Mouse (Mus musculus) small intestine, adult 2 months (tissue): ENCODE measurements around the gene Rnf224. TPM values are rescaled to one million over a fixed set of nuclear protein-coding genes. Genes with fewer than 3 reads are reported as not detected.

Experiments used
- H3K27ac ChIP-seq: fragments of 200-500 bp; 2 replicates; pipeline ENCODE4 v1.5.1; 2012; ENCODE audit warnings: low read depth, low read length, control low read depth, inconsistent platforms; ENCODE audit not compliant: insufficient read depth
- H3K27me3 ChIP-seq: fragments of 200-500 bp; 2 replicates; pipeline ENCODE4 v1.6.1; 2012; ENCODE audit warnings: mild to moderate bottlenecking, moderate library complexity, low read length, inconsistent platforms; ENCODE audit not compliant: control insufficient read depth, insufficient read depth
- H3K36me3 ChIP-seq: fragments of 200-500 bp; 2 replicates; pipeline ENCODE4 v1.6.1; 2012; ENCODE audit warnings: mild to moderate bottlenecking, low read length, control low read depth, inconsistent platforms; ENCODE audit not compliant: control insufficient read depth, insufficient read depth
- H3K4me1 ChIP-seq: fragments of 200-500 bp; 2 replicates; pipeline ENCODE4 v1.6.1; 2012; ENCODE audit warnings: low read length, inconsistent platforms, mixed read lengths; ENCODE audit not compliant: control insufficient read depth, insufficient read depth, insufficient read length
- H3K4me3 ChIP-seq: fragments of 200-500 bp; 2 replicates; pipeline ENCODE4 v1.5.1; 2012; ENCODE audit warnings: low read depth, mild to moderate bottlenecking, control low read depth, inconsistent platforms, low read length, moderate library complexity
- CTCF ChIP-seq: fragments of 200-500 bp; IDR thresholded peaks from 2 replicates; pipeline ENCODE4 v1.5.1; 2012; ENCODE audit warnings: low read depth, mild to moderate bottlenecking, control low read depth, inconsistent platforms, low read length, moderate library complexity, mixed read lengths; ENCODE audit not compliant: insufficient replicate concordance, insufficient read length; ENCODE audit errors: extremely low read depth
- POLR2A ChIP-seq: fragments of 200-500 bp; IDR thresholded peaks from 2 replicates; pipeline ENCODE4 v1.6.1; 2012; ENCODE audit warnings: low read depth, mild to moderate bottlenecking, control low read depth, inconsistent platforms, low read length, moderate library complexity
- WGBS: fragments of 180-500 bp; shearing (Covaris S2); methylation state at CpG from one replicate; pipeline ENCODE4 v1.1.7; 2018; 5-methylcytosine and 5-hydroxymethylcytosine counted together
- polyA plus RNA-seq: library from polyadenylated mRNA; depleted of rRNA; stranded (reverse); fragments of >200 nt; gene quantifications from 2 replicates; pipeline ENCODE4 v1.2.3, GENCODE M21; 2012

Rnf224 gene
- polyA plus RNA-seq, 1 experiment: not detected

- under 1% methylated on average over 55 of the region's 55 CpGs for WGBS
- Histone ChIP-seq H3K27ac (peak within 1 kb of the TSS; percentile 45), H3K4me3 (peak within 1 kb of the TSS; percentile 88), H3K27me3 (no peaks in the 10 kb centered on the region), H3K4me1 (peaks cover 14% of the 10 kb centered on the region), H3K36me3 (peaks cover 51% of the 10 kb centered on the region)
- TF ChIP-seq POLR2A (peak; percentile 13; the same call in 1 of the 2 replicates), CTCF (no peak)
Measured at GRCm38 (mm10) chr2:25271827-25272511, 35.4 kb upstream of the Rnf224 start, which contains the start of the genes Ssna1 and Anapc2. Ssna1 (minus strand) TSS chr2:25272438. Anapc2 (plus strand) TSS chr2:25272478.

GRCm38 (mm10) chr2:25267746-25268309 lies 31.2 kb upstream of the Rnf224 start:
- 56% methylated on average over 4 of the region's 4 CpGs for WGBS
- peaks cover 9% of the 10 kb centered on the region for H3K4me1 ChIP-seq

GRCm38 (mm10) chr2:25267241-25267640 lies 30.7 kb upstream of the Rnf224 start:
- TF ChIP-seq CTCF: no peak
- Histone ChIP-seq H3K27me3 (no peaks in the 10 kb centered on the region), H3K27ac (peak overlapping the region; percentile 95), H3K4me3 (peak overlapping the region; percentile 66), H3K4me1 (peaks cover 6% of the 10 kb centered on the region; the same call in 1 of the 2 replicates), H3K36me3 (peaks cover 32% of the 10 kb centered on the region)

More at GRCm38 (mm10) chr2:25267746-25268309, 31.2 kb upstream of the Rnf224 start:
- H3K27ac ChIP-seq: 0 out of 2 replicates have a peak overlapping the region, but pooled peaks have one; percentile 95
- H3K36me3 ChIP-seq: peaks cover 32% of the 10 kb centered on the region
- 0 out of 2 replicates have a peak overlapping the region, but pooled peaks have one; percentile 4 for H3K4me3 ChIP-seq
- H3K27me3 ChIP-seq: no peaks in the 10 kb centered on the region
- TF ChIP-seq POLR2A: no peak

GRCm38 (mm10) chr2:25266720-25267119 lies 30.1 kb upstream of the Rnf224 start:
- Histone ChIP-seq H3K27me3 (no peaks in the 10 kb centered on the region), H3K4me1 (peaks cover 6% of the 10 kb centered on the region; the same call in 1 of the 2 replicates), H3K4me3 (peak overlapping the region; percentile 66), H3K27ac (peak overlapping the region; percentile 95), H3K36me3 (peaks cover 32% of the 10 kb centered on the region)
- TF ChIP-seq CTCF (no peak), POLR2A (no peak)
- WGBS: 15% methylated on average over 2 of the region's 2 CpGs

- TF ChIP-seq CTCF (no peak), POLR2A (peak; percentile 53; the same call in 1 of the 2 replicates)
- Histone ChIP-seq H3K4me3 (peak overlapping the region; percentile 66), H3K27ac (peak overlapping the region; percentile 95)
Measured at GRCm38 (mm10) chr2:25265897-25266656, 29.5 kb upstream of the Rnf224 start.

GRCm38 (mm10) chr2:25264851-25265250 lies 28.3 kb upstream of the Rnf224 start:
- TF ChIP-seq CTCF: no peak
- TF ChIP-seq POLR2A: peak; percentile 79; the same call in 1 of the 2 replicates
- Histone ChIP-seq H3K4me3 (peak overlapping the region; percentile 80), H3K4me1 (peaks cover 6% of the 10 kb centered on the region; the same call in 1 of the 2 replicates), H3K27me3 (no peaks in the 10 kb centered on the region), H3K36me3 (peaks cover 20% of the 10 kb centered on the region), H3K27ac (peak overlapping the region; percentile 98)
- WGBS: 24% methylated on average over 3 of the region's 3 CpGs

More at GRCm38 (mm10) chr2:25265897-25266656, 29.5 kb upstream of the Rnf224 start:
- Histone ChIP-seq H3K27me3 (no peaks in the 10 kb centered on the region), H3K4me1 (peaks cover 6% of the 10 kb centered on the region; the same call in 1 of the 2 replicates), H3K36me3 (peaks cover 31% of the 10 kb centered on the region)
- 23% methylated on average over 6 of the region's 6 CpGs for WGBS

- 25% methylated on average over 5 of the region's 5 CpGs for WGBS
Measured at GRCm38 (mm10) chr2:25264286-25264660, 27.7 kb upstream of the Rnf224 start.

More at GRCm38 (mm10) chr2:25264286-25264660, 27.7 kb upstream of the Rnf224 start:
- Histone ChIP-seq H3K27me3 (no peaks in the 10 kb centered on the region), H3K4me1 (peaks cover 6% of the 10 kb centered on the region; the same call in 1 of the 2 replicates), H3K4me3 (peak overlapping the region; percentile 80), H3K27ac (peak overlapping the region; percentile 98), H3K36me3 (peaks cover 14% of the 10 kb centered on the region)
- no peak for TF ChIP-seq CTCF
- TF ChIP-seq POLR2A: no peak
